Mouse (Mus musculus) kidney, postnatal 14 days (tissue): ENCODE data around the gene Cers3.
A peak's percentile ranks its signal among the peaks of the same experiment; 100 is the strongest.

Experiments used
- DNase-seq: peaks from one replicate; pipeline ENCODE4 v3.0.0; 2022; ENCODE audit warnings: mixed read lengths

The Cers3 gene

DNA sequence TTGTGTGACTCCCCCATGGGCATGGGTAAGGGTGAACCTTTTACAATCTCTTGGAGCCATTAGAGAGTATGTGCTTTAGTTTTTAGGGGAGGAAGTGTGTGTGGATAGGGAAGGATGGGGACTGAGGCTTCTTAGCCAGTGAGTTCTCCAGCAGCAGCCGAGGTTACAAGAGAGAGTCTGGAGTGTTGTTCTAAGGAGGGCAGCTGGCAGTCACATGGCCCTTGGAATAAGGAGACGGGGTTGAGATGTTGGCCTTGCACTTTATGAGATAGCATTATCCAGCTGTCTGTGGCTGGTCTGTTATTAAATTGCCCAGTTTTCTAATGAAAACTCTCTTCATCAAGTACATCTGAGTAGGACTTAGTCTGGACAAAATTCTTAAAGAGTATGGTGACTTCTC lies 100.5 kb downstream of the Cers3 start:
- no peak for DNase-seq

DNA sequence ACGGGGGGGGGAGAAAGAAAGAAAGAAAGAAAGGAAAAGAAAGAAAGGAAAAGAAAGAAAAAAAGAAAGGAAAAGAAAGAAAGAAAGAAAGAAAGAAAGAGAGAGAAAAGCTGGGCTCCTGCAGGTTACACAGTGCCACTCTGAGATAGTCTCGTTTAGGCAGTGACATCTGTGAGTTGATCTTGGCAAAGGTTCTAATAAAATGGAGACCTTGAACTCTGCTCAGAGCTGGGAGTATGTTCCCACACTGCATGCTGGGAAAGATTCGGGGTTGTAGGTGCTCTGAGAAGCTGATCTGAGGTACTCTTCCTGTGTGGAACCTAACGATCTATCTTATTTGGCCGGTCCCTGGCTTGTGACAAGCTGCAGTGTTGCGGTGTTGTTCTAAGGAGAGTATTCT lies 103.3 kb downstream of the Cers3 start:
- no peak for DNase-seq

DNA sequence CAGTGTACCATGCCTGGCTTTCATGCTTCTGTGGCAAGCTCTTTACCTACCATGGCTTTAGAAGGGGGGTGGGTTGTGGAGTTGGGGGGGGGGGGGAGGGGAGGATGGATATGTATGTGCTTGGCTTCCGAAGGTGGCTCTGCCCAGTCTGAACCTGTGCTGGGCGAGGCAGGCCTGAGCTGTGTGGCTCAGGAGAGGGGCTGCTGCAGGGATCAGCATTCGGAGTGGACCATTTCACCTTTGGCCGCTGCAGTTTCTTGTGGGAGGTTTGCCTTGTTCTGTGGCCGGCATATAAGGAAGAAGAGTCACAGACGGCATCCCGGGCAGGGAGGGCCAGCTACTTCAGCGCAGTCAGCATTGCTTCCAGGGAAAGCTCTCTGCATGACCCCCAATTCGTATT lies 104.0 kb downstream of the Cers3 start:
- DNase-seq = no peak

DNA sequence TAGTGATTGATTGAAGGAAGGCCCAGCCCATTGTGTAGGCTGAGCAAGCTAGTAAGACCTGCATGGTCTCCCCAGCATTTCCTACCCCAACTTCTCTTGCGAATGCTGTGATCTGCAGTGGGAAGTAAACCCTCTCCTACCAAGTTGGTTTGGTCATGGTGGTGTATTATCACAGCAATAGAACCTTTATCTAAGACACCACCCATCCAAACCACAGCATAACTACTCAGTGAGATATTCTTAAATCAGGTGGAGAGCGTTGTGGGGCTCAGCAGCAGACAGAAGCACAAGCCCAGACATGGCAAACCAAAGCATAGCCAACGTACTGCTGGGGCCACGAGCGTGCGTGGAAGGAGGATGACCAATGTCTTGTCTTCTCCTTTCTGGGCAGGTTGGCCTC lies 106.0 kb downstream of the Cers3 start:
- no peak for DNase-seq

DNA sequence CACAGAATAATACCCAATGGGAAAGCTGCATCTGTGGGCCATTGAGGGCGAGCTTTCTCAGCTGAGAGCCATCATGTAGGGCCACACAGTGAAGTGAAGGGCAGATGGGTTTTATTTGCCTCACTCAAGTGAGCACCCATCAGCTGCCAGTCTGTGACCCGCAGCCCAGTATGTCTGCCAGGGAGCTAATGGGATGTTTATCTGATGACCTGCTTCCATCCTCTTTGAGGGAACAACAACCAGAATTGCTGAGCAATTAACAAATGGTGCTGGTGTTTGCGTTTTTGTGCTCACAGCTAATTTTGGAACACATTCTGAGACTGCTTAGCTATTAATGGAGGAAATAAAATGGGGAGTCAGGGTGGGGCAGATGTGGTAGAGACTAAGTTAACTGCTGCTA lies 108.9 kb downstream of the Cers3 start:
- DNase-seq = no peak

DNA sequence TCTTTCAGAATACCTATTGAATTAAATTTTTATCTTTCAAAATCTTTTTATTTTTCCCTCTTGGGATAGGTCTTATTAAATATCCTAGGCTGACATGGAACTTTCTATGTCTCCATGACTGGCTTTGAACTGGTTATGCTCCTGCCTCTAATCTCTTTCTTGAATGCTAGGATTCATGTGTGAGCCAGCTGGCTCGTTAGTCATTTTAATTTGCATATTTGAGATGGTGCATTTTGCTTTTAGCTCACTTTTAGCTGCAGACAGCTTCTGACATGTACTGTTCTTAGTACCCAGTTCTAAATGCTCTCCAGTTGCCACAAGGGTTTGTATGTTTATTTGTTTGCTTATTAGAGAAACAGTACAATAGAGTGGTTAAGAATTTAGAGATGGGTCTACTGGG lies 114.3 kb downstream of the Cers3 start:
- DNase-seq = no peak

DNA sequence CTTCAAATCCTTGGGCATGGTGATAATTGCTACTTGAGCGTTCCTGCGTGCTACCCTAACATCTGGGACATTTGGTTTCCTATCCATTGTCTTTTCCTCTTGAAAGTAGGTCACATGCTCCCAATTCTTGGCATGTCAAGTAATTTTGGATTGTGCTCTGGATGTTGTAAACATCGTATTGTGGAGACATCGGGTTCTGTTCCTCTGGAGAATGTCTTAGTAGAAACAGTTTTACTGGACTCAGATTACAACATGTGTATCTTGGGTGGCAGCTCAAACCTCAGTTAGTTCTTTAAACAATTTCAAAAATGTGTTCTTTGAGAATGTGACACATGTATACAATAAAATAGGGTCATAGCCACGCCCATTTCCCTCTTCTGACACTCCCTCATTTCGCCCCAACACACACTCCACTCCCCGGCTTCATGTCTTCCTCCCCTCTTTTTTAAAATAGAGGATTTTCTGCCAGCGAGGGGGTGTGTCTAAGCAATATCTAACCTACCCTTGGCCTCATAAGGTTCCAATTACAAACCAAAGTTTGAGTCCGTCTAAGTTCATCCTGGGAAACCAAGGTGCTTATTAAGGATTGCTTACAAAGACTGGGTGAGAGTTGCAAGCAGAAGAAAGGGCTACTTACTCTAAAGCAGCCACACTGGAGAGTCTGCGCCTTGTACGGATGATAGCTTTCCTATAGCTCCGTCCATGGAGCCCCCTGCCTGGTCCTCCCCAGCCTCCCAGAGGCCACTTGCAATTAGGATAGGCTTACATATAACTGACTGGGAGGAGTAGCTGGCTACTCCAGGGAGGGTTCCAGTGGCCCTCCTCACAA lies 115.2 kb downstream of the Cers3 start:
- DNase-seq = no peak

DNA sequence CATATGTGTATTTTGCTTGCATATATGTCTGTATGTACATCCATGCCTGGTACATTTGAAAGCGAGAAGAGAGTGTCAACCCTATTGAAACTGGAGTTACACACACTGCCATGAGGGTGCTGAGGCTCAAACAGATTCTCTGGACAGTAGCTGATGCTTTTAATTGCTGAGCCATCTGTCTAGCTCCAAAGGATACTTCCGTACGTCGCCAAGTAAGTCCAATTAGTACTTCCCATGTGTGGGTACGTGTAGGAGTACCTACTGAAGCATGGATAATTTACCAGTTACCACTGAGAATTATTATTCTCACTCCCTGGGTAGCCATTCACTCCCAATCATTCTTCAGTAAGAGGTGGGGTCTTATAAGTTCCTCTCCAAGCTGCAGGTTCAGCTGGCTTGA lies 115.9 kb downstream of the Cers3 start:
- DNase-seq = no peak

DNA sequence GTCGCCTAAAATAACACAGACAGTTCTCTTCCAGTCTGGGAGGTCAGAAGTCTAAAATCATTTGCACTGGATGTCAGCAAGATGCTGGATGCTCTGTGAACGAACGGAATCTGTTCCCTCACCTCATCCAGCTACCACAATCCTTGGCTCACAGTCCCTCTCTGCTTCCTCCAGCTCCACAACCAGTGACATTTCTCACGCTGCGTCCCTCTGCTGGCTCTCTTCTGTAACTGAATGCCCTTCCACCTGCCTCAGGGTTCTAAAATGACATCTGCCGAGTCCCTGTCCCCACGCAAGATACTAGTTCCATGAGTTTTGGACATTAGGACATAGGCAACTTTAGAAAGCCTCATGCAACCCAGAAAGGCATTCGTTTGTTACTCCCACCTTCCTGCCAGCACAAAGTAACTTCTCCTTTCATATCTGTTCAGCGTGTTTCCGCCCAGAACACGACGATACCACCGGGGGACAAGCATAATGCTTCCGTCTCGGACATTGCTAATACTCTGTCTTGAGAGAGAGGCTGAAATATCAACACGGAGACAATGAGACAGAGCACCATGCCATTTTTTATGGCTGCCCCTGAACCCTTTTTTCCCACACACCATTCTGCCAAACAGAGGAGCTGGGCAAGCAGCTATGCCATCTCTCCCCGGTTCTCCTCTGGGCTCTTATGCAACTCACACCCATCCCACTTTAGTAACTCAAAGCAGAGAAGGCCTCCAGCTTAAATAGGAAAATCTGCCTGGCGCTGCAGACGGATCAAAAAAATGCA lies 123.8 kb downstream of the Cers3 start:
- no peak for DNase-seq

DNA sequence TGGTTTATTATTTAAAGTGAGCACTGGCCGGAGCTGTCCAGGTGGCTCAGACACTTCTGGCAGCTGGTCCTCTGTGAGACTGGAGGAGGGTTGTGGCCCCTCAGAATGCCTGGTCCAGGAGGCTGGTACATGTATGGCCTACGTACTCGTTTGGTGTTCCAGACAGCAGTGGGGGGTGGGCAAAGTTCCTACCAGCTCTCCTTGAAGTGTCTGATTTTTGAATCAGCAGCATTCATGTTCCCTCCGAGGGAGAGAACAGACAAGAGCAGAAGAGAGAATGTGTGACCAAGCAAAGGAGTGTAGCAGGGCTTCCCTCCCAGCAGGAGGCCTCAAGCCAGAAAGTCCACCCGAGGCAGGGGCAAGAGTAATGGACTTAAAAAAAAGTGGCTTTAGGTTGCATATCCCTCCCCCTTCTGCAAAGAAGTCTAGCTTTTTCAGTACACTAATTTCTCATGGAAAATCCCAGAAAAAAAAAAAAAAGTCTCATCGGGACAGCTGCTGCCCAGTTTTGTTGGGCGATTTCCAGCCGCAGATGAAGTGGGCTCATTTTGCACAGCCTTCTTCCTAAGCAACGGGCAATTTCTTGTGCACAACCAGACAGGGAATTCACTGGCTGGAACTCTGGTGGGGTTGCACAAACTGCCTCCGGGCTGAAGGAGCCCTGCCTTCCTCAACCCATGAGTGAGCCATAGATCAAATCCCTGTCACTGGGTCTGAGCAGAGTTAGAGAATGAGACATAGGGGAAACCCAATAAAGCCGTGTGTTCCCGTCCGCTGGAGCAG lies 124.6 kb downstream of the Cers3 start:
- DNase-seq = peak; percentile 39

DNA sequence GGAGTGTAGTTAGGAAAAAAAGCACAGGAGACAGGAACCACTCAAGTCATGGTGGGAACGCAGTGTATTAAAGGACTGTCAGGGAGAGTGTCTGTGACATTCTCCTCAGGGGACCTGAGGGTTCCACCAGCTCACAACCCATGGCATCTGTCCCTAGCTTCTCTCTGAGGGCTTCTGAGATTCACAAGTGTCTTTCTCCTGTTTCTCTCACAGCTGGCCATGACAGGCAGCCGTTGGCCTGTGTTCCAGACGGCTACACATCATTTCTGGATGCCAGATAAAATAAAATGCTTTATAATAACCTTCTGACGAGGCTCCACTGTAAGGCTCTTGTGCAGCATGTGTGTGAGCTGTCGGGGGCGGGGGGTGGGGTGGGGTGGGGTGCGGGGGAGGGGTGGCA lies 128.2 kb downstream of the Cers3 start:
- peak; percentile 20 for DNase-seq

DNA sequence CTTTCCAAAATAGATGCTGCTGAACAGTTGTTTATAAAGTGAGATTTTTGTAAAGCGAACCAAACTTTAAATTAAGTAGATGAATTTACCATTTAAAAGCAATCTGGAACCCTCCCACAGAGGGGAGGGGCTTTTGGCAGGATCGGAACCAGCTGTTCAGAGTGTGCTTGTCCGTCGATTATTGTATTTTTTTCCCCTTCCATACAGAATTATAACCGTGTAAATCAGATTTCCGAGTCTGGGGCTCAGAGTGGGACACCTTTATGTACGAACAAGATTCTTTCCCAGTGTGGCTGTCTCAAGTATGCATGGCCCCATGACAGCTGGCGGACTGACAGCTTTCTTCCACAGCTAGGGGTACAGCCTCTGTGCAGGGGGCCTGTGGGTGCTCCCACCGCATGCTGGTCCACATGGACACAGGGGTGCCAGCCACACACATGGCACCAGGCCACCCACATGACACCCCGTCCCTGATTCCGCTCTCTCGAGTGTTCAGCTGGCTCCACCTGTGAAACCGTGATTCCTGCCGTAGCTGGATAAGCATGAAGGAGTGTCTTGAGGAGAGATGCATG lies 128.7 kb downstream of the Cers3 start:
- DNase-seq = peak; percentile 26

DNA sequence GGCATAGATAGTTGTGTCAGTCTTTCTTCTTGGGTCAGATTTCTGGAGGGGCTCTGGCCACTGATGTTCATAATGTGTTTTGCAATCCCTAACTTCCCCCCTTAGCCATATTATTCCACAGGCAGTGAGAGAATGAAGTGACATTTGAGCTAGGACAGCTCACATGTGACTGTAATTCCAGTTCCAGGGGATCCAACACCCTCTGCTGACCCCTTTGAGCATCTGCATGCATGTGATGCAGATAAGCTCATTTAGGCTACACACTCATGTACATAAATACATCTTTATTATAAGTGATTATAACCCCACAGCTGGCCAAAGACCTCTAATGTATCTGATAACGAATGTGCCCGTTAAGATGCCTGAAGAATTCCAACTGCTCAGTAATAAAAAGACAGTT lies 129.9 kb downstream of the Cers3 start:
- DNase-seq = no peak
